23 mouse cellular contexts compared by ENCODE assay signal in genomic region chr2:73302722-73303121, GRCm38 (mm10). TPM values are rescaled to one million over a fixed set of nuclear protein-coding genes. Genes with fewer than 3 reads are reported as not detected.
"Had no signal": no experiment of that assay in that cellular context is flagged by ENCODE, and none has a peak within 500 bp of the region (broad histone marks: within the 10 kb centered on the region; RNA-seq: fewer than 3 reads in every experiment).

No protein-coding gene starts in this region.

- H3K27me3 ChIP-seq: lung, embryonic 15.5 days; midbrain, embryonic 12.5 days; neural tube, embryonic 12.5 days had no signal

- H3K9me3 ChIP-seq: lung, embryonic 15.5 days; midbrain, embryonic 10.5 days; midbrain, embryonic 12.5 days; neural tube, embryonic 12.5 days had no signal

- H3K27ac ChIP-seq: lung, embryonic 15.5 days; macrophage; midbrain, embryonic 10.5 days; midbrain, embryonic 12.5 days; neural tube, embryonic 12.5 days had no signal

- H3K4me1 ChIP-seq: lung, embryonic 15.5 days; midbrain, embryonic 10.5 days; midbrain, embryonic 12.5 days; neural tube, embryonic 12.5 days had no signal

- H3K9ac ChIP-seq: lung, embryonic 15.5 days; midbrain, embryonic 12.5 days; neural tube, embryonic 12.5 days had no signal

- DNase-seq: lung, adult 2 months; lung, postnatal 14 days; lung, postnatal 36 days; midbrain, embryonic 14.5 days; right cerebral cortex, postnatal 25 days; right cerebral cortex, postnatal 4 days; spleen, adult 18-20 months; thymus, adult 18-20 months; thymus, postnatal 14 days; thymus, postnatal 36 days had no signal

- ATAC-seq: lung, postnatal 0 days had no signal

- H3K4me3 ChIP-seq: lung, embryonic 15.5 days; midbrain, embryonic 10.5 days; midbrain, embryonic 12.5 days; neural tube, embryonic 12.5 days had no signal

- H3K4me2 ChIP-seq: lung, embryonic 15.5 days; midbrain, embryonic 12.5 days; neural tube, embryonic 12.5 days had no signal

RNA-seq across cellular contexts. Expression of gene Sp9, which starts 31.0 kb away (rescaled TPM):
- total RNA-seq: liver, adult 2 months; megakaryocyte, adult 5-6 weeks; monocyte, adult 5-6 weeks; neutrophil, adult 5-6 weeks had no signal
- polyA plus RNA-seq: liver, adult 2 months; lung, adult 2 months; lung, embryonic 15.5 days; lung, postnatal 0 days; stomach, embryonic 14.5 days; stomach, embryonic 16.5 days; thymus, postnatal 0 days had no signal
